Mouse (Mus musculus) cerebellum, adult 2 months (tissue): Measurements from ENCODE around the gene Klrb1a.
"Not testable (repeated sequence)": the region's sequence is repeated elsewhere in the genome, so short reads cannot be mapped to it uniquely, and the experiment has no call there.

Experiments used
- CTCF ChIP-seq: fragments of 200-500 bp; IDR thresholded peaks from 2 replicates; pipeline ENCODE4 v1.5.1; 2011; ENCODE audit warnings: low read depth, mild to moderate bottlenecking, control low read depth, low read length, moderate library complexity, borderline replicate concordance; ENCODE audit not compliant: insufficient read depth
- POLR2A ChIP-seq: fragments of 200-500 bp; IDR thresholded peaks from 2 replicates; pipeline ENCODE4 v1.6.1; 2011; ENCODE audit warnings: low read length, control low read depth, borderline replicate concordance; ENCODE audit not compliant: insufficient read depth

DNA sequence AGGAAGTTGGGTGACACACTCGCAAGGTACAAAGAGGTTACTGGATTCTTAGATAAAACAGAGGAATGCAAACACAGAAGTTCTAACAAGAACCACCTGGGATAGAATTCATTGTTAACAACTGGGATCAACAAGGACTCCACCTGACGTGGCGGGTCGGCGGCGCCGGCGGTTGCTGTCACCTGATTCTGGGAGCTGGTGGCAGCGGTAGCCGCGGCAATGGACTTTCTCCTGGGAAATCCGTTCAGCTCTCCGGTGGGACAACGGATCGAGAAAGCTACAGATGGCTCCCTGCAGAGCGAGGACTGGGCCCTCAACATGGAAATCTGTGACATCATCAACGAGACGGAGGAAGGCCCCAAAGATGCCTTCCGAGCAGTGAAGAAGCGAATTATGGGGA, 21.4 kb upstream of the Klrb1a start:
- not testable (repeated sequence) for TF ChIP-seq CTCF, POLR2A
